Mouse (Mus musculus) right cerebral cortex, postnatal 4 days (tissue): ENCODE measurements around the gene Ppp4c.

ENCODE experiments used
- DNase-seq: peaks from one replicate; pipeline ENCODE4 v3.0.0-alpha.2; 2022

The Ppp4c gene

GRCm38 (mm10) chr7:126801057-126801422 lies 8.7 kb upstream of the Ppp4c start:
- no peak for DNase-seq

GRCm38 (mm10) chr7:126800269-126801056 lies 8.2 kb upstream of the Ppp4c start:
- no peak for DNase-seq

GRCm38 (mm10) chr7:126799468-126800268 lies 7.4 kb upstream of the Ppp4c start:
- DNase-seq = no peak

GRCm38 (mm10) chr7:126799050-126799467 lies 6.8 kb upstream of the Ppp4c start:
- peak; percentile 95 for DNase-seq

DNA sequence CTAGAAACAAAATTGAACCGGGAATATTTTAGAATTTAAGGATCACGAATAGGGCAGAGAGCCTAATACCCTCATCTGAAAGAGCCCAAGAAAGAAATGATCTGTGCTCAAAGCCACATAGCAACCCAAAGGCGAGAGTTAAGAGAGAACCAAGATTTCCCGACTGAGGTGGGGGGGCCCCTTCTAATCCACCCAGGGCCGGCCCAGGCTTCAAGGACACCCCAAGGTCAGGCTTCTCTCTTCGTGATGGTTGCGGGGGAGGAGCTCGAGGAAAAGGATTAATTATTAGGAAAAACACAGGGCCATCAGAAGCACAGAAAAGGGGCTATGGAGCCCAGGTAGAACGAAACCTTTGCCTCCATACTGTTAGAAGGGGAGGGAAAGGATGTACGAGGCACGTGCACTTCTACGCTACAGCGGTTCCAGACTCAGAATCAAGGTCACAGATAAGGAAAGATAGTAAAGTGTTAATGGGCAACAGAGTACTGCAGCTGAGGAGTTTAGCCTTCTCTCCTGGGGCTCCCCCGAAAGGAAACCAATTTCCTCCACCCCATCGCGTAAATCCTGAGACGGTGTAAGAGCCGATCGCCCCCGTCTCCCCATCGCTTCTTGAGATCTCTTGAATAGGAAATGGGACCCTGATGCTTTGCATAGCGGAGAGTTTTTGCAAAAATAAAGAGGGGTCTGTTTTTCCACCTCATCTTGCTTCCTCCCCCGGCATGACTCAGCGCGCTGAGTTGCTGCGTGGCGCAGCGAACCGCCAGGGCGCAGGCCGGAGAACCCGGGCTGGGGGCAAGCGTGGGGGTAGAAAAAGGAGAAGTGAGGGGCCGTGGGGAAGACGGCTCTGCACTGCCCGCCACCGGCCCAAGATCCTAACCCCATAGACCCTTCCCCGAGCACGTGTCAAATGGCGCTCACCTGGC lies 6.1 kb upstream of the Ppp4c start:
- DNase-seq = no peak

DNA sequence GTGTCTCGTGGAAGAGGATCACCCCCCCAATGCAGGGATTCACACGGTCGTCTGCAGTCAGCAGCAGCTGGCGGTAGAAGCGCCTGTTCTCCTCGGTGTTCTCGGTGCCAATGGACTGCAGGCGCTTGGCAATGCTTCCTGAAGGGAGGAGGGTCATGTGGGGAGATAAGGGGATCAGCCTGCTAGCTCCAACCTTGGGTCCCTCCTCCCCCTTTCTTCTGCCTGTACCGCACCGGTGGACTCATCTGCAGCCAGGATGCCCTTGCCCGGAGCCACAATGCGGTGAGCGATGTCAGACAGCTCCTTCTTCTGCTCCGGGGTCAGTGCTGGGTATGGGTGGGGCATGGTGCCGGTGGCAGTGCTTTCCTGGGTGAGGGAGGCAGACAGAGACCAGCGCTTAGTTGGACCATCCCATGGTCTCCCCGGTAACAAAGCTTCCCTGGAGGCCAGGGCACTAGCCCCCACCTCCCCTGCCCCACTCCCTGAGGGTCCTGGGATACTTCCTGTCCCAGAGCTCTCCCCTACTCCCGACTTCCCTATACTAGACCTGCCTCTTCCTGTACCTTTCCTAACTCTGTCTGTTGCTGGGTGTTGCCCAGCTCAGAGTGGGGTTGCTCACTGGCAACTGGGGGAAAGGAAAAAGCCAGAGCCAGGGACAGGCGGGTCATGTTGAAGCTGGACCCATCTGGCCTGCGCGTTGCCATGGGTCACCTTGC lies 5.3 kb upstream of the Ppp4c start, which contains the start of gene Fam57b:
Gene Fam57b (plus strand): TSS at position 258 of the 716 bp plus-strand sequence.
- no peak for DNase-seq

- no peak for DNase-seq
Measured at GRCm38 (mm10) chr7:126796350-126796932, 4.1 kb upstream of the Ppp4c start.

- no peak for DNase-seq
Measured at GRCm38 (mm10) chr7:126795387-126796317, 3.4 kb upstream of the Ppp4c start.

DNA sequence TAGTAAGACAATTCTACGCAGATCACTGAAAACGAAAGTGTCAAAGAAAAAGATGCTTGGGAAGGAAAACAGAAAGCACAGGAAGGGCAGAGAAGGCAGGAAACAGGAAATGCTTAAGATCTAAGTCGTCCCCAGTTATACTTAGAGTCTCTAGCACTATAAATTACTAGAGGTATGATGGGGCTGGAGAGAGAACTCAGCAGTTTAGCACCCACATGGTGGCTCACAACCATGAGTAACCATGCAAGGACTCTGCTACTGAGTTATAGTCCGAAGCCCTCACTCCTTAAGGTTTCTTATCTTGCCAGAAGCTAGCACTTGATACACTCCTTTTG lies 1.9 kb upstream of the Ppp4c start:
- DNase-seq = no peak

DNA sequence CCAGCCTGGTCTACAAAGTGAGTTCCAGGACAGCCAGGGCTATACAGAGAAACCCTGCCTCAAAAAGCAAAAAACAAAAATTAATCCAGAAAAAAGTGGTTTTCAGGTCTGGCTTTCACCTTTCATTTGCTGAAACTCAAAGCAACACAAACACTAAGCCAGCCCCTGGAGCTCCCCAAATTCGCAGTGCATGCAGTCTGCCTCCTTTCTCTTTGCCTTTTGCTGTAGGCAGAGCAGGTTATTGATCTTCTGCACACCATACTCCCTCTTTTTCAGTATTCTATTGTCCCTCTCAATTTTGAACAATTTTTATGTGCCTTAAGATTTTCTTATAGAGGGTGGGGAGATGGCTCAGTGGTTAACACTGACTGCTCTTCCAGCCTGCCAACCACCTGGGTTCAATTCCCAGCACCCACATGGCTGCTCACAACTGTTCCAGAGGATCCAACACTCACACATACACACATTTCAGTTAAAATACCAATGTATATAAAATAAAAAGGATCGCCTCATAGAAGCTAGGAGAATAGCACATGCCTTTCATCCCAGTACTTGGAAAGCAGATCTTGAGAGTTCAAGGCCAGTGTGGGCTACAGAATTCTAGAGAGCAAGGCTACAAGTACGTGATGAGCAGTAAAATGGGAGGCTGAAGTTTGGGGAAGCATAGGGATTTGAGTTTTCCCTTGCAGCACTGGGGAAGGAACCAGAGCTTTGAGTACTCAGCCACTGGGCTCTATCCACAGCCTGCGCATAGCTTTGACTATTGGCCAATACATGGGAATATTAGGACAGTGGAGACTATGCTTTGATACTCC lies 1.4 kb upstream of the Ppp4c start:
- DNase-seq = no peak

DNA sequence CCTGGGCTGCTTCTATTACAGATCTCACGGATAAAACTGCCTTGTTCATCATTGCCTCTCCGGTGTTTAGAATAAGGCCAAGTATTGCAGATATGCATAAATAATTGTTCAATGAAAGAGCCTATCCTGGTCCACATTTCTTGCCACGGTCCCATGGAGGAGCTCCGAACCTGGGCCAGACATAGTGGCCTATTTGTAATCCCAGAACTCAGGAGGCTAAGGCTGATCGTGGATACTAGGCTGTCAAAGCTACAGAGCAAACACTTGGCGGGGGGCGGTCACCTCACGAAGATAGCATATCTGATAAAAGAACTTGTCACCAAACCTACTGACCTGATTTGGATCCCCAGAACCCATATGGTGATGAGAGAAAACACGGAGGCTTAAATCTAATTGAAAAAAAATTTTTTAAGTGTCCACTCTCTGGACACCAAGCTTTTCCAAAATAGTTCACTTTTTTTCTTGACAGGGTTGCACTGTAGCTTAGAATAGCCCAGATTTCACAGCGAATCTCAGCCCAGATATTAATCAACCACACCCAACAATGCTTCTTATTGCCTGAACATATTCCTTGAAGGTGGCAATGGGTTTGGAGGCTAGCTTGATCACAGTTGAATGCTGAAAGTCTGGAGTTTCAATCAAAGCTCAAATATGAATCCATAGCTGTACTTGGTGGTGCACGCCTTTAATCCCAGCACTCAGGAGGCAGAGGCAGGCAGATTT lies 586 bp upstream of the Ppp4c start:
- DNase-seq = no peak

- DNase-seq = no peak
Measured at GRCm38 (mm10) chr7:126789141-126789540, 3.2 kb downstream of the Ppp4c start.

DNA sequence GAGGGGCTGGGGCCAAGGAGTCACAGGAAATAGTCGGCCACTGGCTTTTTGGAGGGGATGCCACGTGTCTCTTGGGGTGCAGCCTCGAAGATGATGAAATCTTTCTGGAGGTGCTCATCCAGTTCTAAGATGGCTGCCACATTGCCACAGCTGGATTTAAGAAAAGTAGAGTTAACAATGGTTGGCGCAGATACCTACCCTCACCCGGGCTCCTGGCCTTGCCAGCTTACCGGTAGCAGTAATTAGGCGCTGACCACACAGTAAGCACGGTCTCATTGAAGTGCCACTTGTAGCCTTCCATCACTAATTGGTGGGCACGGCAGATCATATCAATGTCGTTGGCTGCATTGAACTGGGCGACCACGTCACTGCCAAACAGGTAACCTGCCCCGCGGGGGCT lies 6.2 kb downstream of the Ppp4c start:
- no peak for DNase-seq

GRCm38 (mm10) chr7:126785056-126785455 lies 7.2 kb downstream of the Ppp4c start:
- DNase-seq = no peak

GRCm38 (mm10) chr7:126784469-126784868 lies 7.8 kb downstream of the Ppp4c start:
- no peak for DNase-seq

- DNase-seq = no peak
Measured at GRCm38 (mm10) chr7:126782693-126783092, 9.6 kb downstream of the Ppp4c start.

DNA sequence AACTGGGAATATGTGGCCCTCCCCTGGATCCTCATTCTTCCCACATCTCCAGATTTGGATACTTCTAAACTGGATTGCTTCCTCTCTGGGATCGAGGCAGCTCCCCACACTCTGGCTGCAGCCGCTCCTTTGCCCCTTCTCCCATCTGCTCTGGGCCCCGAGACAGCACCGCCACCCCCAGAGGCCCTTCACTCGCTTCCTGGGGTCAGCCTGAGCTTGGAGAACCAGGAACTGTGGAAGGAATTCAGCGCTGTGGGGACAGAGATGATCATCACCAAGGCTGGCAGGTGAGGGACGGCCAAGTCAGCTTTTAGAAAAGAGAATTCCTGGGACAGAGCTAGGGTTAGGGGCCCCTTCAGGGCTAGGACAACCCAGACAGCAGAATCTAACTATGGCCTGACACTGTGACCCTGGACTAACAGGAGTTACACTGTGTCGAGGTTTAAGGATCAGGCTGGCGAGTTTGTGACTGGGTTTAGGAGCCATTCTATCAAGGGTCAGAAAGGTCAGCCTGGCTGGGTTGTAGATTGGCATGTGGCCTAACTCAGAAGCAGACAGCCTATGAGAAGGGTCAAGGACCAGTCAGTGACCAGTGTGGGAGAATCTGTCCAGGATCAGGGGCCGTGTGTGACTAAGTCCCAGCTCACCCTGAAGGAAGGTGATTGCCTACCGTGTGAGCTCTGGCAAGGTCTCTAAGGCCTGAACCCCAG lies 10.5 kb downstream of the Ppp4c start:
- DNase-seq = no peak

GRCm38 (mm10) chr7:126780971-126781635 lies 11.2 kb downstream of the Ppp4c start, which contains the start of gene Tbx6:
Tbx6 (plus strand) TSS chr7:126781483.
- DNase-seq = no peak
